Mouse (Mus musculus) left cerebral cortex, postnatal 25 days (tissue): ENCODE measurements around the gene C1rl. TPM values are rescaled to one million over a fixed set of nuclear protein-coding genes. Genes with fewer than 3 reads are reported as not detected.
"Not testable (repeated sequence)": the region's sequence is repeated elsewhere in the genome, so short reads cannot be mapped to it uniquely, and the experiment has no call there.

ENCODE experiments used
- DNase-seq, 2 experiments: peaks; one replicate each; pipeline ENCODE4 v3.0.0; 2022; ENCODE audit warnings: low spot score in 2 of 2, mixed read lengths in 1 of 2
- intact Hi-C: fragments of 180-260 bp; cut with DNase I; formaldehyde crosslinking; loops from one replicate; pipeline ENCODE4 v1.15.1; 2025
- total RNA-seq, 2 experiments: library from RNA; stranded (reverse); gene quantifications; 2 replicates each; pipeline ENCODE4 v1.2.3; 2021

C1rl gene
- total RNA-seq, 2 experiments from 2014 or later: 0.11 to 0.32 TPM

GRCm38 (mm10) chr6:124471121-124471520 lies 21.8 kb upstream of the C1rl start:
- DNase-seq: no peak
- intact Hi-C loops: no loop called here

GRCm38 (mm10) chr6:124471783-124472638 lies 20.9 kb upstream of the C1rl start:
- intact Hi-C loops, DNase-seq: not testable (repeated sequence)

- peak; percentile 40 to 58 for DNase-seq
- intact Hi-C loops: no loop called here
Observed at GRCm38 (mm10) chr6:124472801-124473200, 20.1 kb upstream of the C1rl start.

GRCm38 (mm10) chr6:124474621-124475020 lies 18.3 kb upstream of the C1rl start:
- no peak for DNase-seq
- intact Hi-C loops: no loop called here

GRCm38 (mm10) chr6:124475335-124476075 lies 17.4 kb upstream of the C1rl start:
- intact Hi-C loops, DNase-seq: not testable (repeated sequence)

- intact Hi-C loops: no loop called here
- DNase-seq: no peak
Observed at GRCm38 (mm10) chr6:124476216-124476615, 16.7 kb upstream of the C1rl start.

- intact Hi-C loops: no loop called here
- no peak for DNase-seq
Observed at GRCm38 (mm10) chr6:124476796-124477195, 16.1 kb upstream of the C1rl start.

GRCm38 (mm10) chr6:124477221-124477655 lies 15.7 kb upstream of the C1rl start:
- no peak for DNase-seq
- intact Hi-C loops: no loop called here

GRCm38 (mm10) chr6:124477922-124478651 lies 14.8 kb upstream of the C1rl start:
- no peak for DNase-seq
- intact Hi-C loops: no loop called here

- DNase-seq: no peak
- intact Hi-C loops: no loop called here
Observed at GRCm38 (mm10) chr6:124478874-124479572, 13.9 kb upstream of the C1rl start.

- no peak for DNase-seq
- intact Hi-C loops: no loop called here
Observed at GRCm38 (mm10) chr6:124479573-124479930, 13.4 kb upstream of the C1rl start.

GRCm38 (mm10) chr6:124480295-124480694 lies 12.6 kb upstream of the C1rl start:
- intact Hi-C loops: loop anchor here (10.0 kb wide), 1 partner anchor 165 kb away; no protein-coding TSS in a partner anchor
- peak; percentile 41 to 42 for DNase-seq

GRCm38 (mm10) chr6:124481571-124481970 lies 11.3 kb upstream of the C1rl start:
- intact Hi-C loops: loop anchor here (1.0 to 10.0 kb wide), 2 partner anchors 63 to 163 kb away; no protein-coding TSS in a partner anchor
- DNase-seq: peak in 1 of 2 experiments; percentile 44

- intact Hi-C loops: loop anchor here (10.0 kb wide), 1 partner anchor 161 kb away; no protein-coding TSS in a partner anchor
Observed at GRCm38 (mm10) chr6:124483831-124484230, 9.1 kb upstream of the C1rl start.

GRCm38 (mm10) chr6:124484851-124485250 lies 8.1 kb upstream of the C1rl start:
- DNase-seq: no peak
- intact Hi-C loops: loop anchor here (10.0 kb wide), 1 partner anchor 160 kb away; no protein-coding TSS in a partner anchor

More at GRCm38 (mm10) chr6:124483831-124484230, 9.1 kb upstream of the C1rl start:
- DNase-seq: not testable (repeated sequence)

GRCm38 (mm10) chr6:124485414-124486144 lies 7.3 kb upstream of the C1rl start:
- peak in 1 of 2 experiments; percentile 33 for DNase-seq
- intact Hi-C loops: loop anchor here (10.0 kb wide), 1 partner anchor 159 kb away; no protein-coding TSS in a partner anchor

- intact Hi-C loops: loop anchor here (10.0 kb wide), 1 partner anchor 157 kb away; no protein-coding TSS in a partner anchor
- DNase-seq: no peak
Observed at GRCm38 (mm10) chr6:124487509-124487908, 5.4 kb upstream of the C1rl start.

GRCm38 (mm10) chr6:124488952-124489351 lies 4.0 kb upstream of the C1rl start:
- intact Hi-C loops: loop anchor here (10.0 kb wide), 1 partner anchor 156 kb away; no protein-coding TSS in a partner anchor
- no peak for DNase-seq
